Mouse (Mus musculus): ENCODE results near the gene Pdgfb.

The Pdgfb gene

DNA sequence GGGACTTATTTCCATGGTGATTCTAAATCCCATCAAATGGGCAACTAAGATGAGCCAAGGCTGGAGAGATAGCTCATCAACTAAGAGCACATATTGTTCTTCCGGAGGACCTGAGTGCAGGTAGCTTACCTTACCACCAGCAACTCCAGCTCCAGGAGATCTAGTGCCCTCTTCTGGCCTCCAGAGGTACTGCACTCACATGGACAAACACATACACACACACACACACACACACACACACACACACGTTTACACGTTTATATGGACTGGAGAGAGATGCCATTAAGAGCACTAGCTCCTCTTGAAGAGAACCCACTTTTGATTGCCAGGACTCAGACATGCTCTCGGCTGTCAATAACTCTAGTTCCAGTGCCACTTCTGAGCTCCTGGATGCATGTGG, 16.4 kb upstream of the Pdgfb start:
- DNase-seq: no peak

DNA sequence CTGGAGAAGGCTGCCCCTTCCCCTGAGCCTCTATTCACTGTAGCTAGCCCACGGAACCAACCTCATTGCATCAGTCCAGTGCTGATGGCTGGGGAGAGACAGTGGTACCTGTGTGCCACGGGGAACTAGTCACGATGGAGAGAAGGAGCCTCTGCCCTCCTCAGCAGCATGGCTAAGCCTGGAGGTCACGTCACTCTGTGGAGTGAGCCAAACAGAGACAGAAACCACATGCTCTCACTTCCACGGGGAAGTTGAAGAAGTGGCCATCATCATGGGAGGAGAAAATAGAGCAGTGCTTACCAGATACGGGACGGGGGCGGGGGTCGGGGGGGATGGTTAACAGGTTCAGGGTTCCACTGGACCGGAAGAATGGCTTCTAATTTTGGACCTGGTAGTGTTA, 15.6 kb upstream of the Pdgfb start:
- DNase-seq: no peak

DNA sequence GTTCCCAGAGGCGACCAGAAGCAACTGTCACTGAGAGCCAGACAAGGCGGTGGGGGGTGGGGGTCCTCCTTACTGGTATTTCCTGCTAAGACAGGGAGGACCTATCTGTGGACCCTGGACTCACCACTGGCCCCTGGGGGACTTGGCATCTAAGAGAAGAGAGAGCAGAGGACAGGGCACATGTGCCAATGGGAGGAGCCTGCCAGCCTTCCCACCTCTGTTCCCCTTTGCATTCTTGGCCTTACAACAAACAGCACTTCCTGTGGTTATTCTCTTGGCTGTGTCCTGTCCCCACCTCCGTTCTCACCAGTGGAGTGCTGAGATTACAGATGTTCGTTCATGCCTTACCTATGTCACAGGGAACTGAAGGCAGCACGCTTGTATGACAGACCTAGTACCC, 14.1 kb upstream of the Pdgfb start:
- DNase-seq: no peak

DNA sequence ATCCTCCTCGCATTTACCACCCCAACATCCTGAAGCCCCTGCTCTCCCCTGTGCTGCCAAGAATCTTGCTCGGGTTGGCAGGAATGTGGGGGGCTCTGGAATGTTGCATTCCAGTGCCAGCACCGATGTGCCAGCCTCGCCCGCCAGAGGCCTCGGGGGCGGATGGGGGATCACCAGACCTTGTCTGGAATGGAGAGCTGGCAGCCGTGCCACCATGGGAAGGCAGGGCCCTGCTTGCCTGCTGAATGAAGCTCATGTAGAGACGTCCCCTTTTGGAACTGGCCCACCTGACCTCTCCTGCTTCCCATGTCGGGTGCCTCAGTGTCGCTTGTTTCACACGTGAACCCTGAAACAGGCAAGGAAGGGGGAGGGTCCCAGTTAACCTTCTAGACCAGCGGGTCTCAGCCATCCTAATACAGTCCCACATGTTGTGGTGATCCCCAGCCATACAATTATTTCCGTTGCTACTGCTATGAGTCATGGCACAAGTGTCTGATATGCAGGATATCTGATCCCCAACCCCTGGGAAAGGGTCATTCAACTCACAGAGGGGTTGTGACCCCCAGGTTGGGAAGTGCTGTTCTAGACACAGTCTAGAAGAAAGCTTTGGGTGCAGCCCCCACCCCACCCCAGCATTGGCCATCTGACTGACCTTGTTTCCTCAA, 12.0 kb upstream of the Pdgfb start:
- no peak for DNase-seq

DNA sequence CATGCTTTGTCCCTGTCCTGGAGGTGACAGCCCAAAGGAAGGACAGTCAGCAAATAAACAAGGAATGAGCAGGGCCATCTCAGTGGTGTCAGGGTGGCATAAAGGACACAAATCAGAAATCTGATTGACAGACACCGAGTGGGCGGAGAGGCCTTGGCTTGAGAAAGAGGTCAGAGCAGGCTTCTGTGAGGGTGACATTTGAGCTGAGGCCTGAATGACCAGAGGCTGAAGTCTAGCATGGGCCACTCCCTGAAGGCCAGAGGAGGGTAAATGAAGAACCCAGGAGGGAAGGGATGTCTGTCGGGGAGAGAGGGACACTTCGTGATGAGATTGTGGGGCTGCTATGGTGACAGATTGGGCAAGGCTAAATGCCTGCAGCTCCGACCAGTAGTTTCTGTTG, 11.3 kb upstream of the Pdgfb start:
- DNase-seq: no peak

DNA sequence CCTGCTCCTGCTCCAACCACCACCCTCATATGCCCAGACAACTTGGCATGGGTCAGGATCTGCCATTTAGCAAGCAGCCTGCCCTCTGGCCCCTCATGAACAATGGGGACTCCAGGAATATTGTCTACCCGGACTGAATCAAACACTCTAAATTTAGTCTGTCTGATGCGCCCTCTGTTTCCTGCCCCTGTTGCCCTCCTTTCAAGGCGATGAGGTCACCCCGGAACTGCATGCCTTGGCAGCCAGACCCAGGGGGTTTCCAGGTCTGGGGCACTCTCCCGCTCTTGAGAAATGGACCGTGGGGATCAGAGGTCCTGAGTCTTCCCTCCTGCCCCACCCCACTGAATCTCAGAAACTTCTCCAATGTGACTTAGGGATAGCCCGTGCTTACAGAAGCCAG, 10.8 kb upstream of the Pdgfb start:
- DNase-seq: peak; percentile 55

DNA sequence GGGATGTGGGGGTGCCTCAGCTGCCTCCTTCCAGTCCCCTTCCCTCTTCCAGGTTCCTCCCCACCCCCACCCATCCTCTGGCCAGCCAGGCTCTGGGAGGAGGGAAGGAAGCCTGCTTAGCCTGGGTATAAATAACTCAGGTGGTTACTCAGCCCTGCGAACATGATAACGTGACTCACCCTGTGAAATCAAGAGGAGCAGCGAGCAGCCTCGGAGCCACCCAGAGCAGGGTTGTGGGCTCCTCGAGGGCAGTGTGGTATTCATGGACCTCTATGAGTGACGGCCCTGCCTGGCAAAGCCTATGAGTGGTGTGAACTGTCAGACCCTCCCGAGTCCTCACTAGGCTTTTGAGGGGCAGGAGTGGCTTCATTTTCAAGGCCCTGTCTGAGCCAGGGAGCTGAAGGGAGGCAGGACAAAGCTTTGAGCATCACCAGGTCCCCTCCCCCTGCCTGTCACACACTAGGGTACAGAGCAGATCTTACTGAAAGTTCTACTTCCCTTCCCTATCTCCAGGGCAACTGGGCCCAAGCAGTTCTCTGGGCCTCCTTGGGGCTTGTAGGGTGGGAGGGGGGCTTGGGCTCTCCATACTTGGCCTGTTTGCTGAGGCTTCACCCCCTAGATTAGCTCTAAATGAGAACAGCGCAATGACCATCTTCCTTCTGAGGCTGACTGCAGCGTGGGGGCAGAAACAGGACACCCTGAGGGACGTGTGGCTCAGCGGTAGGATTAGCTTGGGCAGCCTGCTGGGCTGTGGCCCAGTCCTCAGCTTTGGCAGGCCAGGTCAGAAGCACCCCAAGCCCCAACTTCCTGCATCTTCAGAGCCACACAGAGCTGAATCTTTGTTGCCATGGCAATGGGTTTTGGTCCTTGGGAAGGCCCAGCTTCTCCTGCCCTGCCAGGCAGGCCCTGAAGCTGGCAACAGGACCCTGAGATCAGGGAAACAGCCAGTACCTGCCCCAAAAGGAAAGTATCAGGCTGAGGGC, 9.8 kb upstream of the Pdgfb start:
- no peak for DNase-seq

DNA sequence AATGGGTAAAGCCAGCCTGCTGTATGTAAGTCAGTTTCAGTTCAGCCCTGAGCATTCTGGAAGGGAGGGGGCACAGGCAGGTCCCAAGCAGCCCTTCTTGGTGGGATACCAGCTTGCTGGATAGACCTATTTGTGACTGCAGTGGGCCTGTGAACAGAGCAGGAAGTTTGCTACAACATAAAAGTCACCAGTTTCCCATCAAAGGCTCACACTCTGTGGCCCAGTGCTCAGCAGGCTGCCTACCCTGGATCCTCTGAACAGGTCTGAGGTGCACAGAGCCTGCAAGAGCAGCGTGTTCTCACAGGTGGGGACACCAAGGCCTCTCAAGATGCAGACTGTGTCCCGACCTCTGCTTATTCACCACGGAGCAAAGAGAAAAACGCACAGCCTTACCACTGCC, 5.7 kb upstream of the Pdgfb start:
- DNase-seq: peak; percentile 58

DNA sequence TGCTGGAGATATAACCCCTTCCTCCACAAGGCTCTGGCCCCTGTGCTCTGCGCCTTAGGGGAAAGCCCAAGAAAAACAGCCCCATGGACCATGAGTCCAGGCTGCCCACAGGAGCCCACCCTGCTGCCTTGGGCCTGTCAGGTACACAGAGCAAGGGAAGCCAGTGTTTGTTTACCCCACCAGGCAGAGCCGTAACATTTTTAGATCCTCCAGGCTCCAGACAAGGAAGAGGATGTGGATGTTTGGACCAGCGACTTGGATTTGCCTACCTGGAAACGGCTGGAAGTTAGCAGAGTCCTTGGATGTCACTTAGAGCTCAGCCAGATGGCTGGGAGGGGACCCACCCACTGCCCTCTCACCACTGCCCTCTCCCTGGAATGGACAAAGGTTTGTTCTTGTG, 4.8 kb upstream of the Pdgfb start:
- DNase-seq: no peak

DNA sequence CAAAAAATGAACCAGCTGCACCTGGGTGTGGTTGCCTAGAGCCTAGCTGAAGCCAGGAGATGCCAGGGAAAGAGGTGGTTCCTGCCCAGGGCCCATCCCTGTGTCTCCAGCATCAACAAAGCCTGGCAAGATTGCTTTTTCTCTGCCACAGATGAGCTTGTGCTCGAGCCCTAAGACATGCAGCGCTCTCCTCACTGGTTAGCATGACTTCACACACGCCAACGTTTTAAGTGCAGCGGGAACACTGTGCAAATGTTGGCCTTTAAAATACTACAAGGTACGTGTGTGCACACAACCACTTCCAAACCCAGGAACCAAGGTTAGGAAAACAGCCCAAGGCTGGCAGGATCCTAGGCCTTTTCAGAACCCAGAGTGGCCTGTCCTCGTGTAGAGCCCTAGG, 4.4 kb upstream of the Pdgfb start:
- no peak for DNase-seq

DNA sequence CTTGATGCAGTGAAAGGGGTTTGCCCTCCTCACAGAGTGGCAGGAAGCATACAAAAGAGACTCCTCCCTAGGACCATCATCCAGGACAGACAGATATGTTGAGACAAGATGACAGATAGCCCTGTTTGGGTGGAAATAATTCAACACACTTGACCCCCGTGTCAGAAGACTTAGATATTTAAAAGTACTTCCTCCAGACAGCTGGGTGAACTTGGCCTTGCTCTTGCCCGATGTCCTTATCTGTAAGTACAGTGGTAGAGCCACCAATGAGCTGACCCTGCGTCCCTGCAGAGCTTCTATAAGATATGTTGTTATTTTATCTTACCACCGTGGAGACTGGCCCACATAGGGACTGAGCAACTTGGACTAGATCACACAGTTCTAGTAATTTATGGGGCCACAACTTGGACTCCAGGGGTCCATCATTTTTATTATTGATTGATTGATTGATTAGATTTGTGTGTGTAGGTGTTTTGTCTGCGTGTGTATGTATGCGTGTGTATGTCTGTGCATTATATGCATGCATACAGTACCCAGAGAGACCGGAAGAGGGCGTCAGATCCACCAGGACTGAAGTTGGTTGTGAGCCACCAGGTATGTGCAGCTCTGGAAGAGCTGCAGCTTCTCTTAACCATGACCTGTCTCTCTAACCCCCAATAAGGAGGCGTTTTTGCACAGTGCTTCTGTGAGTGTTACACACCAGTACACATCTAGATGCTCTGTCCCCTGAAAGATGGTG, 2.0 kb upstream of the Pdgfb start:
- DNase-seq: no peak

DNA sequence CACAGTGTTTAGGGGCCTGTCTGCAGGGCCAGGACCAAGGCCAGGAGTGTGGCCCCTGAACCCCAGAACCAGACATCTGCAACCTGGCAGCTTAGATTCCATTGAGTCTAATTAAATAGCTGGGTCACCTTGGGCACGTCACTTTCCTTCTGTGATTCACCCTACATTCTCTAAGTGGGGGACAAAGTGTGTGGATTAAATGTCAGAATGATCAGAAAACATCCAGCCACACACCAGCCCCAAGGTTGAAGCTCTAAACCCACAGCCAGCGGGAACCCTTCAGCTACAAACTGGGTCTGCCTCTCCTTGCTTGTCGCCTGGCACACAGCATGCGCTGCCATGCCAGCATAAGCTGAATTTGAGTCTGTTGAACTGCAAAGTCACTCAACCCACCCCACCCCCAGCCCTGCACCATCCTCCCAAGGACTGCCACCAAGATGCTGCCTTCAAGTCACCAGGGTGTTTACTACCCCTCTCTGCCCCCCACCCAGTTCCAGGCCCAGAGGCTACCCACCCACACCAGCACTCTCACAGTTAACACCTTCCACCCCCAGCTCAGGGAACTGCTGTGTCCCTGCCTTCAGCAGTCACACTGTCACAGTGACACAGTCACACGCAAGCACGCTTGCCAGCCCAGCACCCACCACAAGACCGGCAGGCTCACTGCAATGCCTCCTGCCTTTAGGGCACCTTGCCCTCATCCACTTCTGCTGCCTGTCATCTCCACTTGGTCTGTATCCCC, 605 bp upstream of the Pdgfb start:
- DNase-seq: no peak

DNA sequence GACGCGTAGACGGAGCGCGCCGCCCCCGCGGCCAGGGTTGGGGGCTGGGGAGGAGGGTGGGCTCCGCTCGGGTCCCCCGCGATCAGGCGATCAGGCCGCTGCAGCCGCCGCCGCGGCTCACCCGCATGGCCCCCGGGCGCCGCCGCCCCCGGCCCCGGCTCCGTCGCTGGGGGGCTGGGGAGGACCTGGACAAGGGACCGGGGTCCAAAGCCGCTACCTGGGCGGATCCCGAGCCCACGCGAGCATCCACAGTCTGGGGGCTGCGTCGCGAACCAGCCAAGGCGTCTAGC, 801 bp downstream of the Pdgfb start:
- DNase-seq: no peak

DNA sequence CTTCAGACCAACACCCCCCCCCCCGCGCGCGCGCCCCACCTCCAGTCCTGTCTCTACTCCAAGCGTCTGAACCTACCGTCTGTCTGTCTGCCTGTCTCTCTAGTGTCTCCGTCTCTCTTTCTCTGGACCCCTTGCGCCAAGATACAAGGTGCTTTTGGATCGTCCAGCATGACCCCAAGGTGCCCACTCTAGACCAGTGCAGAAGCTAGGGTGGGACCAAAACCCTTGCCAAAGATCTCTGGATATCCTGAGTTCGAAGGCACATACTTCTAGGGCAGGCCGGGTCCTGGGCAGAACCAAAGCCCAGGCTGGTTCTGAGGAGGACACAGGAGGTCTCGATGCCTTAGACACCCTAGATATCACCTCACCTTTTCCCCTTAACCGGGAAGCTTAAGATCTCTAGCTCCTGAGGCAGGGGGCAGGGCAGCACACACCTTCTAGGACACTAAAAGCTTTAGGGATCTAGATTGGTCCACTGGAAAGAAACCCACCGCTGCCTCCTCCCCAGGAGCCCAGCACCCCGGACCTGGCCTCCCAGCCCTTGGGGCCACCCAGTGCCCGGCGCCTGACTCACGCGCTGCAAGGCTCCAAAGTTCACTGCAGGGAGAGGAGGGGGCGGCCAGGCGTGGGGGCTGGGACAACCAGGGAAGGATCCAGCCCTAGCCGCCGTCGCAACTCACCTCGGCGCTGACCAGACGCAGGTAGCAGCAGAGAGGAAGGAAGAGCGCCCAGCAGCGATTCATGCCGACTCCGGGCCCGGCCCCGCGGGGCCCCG, 1.3 kb downstream of the Pdgfb start:
- DNase-seq: no peak

DNA sequence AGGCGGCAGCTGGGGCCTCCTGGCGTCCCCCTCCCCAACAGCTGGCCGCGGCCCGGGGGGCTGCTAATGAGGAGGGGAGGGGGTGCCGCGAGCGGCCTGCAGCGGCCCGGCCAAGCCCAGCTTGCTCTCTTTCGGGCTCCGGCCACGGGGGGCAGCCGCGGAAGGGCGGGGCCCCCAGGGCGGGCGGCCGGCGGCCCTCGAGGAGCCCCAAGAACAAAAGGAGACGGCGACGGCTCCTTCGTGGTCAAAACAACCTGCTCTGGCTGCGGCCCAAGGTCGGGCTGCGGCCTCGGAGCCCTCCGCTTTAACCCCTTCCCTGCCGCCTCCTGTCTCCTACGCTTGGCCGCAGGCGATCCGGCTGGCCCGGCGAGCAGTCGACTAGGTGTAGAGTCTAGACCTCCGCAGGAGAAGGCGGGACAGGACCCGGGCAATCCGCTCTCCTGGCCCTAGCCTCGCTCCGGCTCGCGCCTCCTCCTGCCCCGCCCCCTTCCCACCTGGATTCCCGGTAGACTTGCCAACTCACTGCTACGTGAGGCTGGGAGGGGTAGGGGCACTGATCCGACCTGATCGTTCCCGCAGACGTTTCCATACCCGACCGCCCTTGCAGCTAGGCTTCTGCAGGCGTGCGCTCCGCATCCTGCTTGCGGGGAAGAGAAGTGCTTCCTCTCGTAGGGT, 2.1 kb downstream of the Pdgfb start:
- DNase-seq: peak; percentile 46

DNA sequence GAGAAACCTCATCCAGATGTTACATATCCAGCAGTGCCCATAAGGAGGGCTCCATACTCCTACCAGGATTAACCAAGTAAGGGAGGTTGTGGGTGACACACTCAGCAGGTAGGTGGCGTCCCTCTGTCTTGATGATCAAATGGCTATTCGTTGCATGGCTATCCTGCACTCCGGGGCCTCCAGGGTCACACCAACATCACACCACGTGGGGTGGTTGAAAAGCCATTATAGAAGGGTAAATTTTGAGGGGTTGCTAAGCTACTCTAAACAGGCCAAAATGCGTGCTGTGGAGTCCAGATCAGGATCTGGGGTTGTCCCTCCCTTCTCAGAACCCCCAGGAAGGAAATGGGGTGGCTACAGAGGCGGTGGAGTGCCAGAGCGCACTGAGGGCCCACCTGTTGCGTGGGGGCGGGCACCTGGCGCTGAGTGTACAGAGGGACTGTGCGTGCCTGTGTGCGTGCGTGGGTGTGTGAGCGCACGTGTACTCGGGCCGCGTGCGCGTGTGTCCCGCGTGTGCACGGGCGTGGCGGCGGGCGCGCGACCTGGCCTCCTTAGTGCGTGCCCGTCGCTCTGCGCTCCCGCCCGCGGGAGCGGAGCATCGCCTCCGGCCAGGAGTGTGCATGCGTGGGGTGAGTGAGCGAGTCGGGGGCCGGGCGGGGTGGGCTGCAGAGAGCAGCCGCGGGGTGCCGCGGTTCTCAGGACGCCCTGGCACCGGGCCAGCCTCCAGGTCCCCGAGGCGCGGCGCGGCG, 2.8 kb downstream of the Pdgfb start:
- peak; percentile 70 for DNase-seq

DNA sequence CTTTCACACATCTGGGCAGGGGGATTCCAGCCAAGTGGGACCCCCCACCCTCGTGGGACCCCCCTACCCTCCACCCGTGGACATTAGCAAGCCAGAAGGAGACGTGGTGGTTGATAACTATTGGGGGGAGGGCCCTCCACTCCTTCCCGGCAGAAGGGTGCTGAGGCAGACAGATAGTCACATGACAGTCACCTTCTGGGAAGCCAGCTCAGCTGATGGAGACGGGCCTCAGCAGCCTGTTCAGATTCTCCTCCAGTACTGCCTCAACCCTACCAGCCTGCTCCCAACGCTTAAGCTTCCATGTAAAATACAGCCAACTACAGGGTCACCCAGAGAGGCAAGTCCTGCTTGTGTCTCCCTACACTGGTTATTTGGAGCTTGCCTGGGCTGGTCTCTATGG, 3.6 kb downstream of the Pdgfb start:
- DNase-seq: no peak

DNA sequence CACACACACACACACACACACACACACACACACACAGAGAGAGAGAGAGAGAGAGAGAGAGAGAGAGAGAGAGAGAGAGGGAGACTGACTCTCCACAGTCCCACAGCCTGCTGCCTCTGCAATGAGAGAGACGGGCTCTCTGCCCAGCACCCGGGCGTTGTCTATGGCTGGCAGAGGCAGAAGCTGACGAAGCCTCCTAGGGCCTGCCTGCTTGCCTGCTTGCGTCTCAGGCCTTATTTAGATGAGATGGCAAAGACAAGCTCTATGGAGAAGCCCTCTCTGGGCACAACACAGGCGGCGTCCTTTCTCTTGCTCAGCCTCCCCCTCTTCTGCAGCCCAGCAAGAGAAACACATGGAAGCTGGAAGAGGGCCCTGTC, 4.6 kb downstream of the Pdgfb start:
- DNase-seq: no peak

DNA sequence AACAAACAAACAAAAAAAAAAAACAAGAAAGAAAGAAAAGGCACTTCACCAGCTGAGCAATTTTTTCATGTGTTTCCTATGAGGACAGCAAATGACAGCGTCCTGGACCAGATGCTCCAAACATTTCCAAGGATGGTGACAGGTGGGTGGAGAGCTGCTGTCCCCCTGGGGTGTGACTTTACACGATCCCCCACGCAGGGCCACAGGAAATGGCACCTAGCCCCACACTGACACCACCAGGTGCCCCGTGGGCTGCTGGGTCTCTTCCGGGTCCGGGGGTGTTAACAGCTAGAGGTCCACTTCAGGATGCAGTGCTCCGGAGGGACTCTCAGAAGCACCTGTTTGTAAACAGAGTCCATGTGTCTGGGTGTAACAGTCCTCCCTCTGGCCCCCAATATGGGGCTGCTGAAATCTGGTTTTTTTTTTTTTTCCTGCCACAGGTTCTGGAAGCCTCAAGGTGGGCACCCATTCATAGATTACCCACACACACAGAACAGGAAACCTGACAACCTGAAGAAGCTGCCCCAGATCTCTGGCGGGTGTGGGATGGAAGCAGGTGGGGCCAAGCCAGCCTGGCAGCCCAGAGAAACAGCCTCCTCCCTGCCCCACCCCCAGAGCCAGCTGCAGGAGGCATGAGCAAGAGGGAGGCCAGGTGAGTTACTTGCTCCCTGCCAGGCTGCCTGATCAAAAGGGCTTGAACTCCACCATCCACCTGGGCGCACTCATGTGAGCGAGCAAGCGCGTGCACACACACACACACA, 5.2 kb downstream of the Pdgfb start:
- DNase-seq: peak; percentile 90

DNA sequence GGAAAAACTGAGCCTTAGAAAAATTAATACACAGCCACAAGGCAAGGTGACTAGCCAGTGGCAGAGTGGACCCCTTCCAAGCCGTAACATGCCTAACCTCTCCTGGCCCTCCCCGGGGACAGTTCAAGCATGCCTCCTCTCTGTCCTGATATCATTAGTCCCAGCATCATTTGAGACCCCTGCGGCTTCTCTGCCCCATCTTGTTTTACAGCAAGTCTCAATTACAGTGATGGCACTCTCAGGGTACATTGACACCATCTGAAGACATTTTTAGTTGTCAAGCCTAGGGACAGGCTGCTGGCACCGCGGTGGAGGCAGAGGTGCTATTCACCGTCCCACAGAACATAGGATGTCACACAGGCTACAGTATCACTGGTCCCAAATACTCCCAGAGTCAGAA, 6.3 kb downstream of the Pdgfb start:
- no peak for DNase-seq
